In genomic region chr1:171246709-171247452, GRCm38 (mm10) we compare ENCODE assay signal across 8 mouse cellular contexts. TPM values are rescaled to one million over a fixed set of nuclear protein-coding genes. Genes with fewer than 3 reads are reported as not detected.
A peak's percentile ranks its signal among the peaks of the same experiment; 100 is the strongest.
DNase-seq lines count a peak whose midpoint lies in the region; ATAC-seq lines count a peak whose summit lies in the region.

No protein-coding gene starts in this region.

- peak overlapping the region; percentile 88 to 94 for H3K27ac ChIP-seq in heart, embryonic 14.5 days (replicated peaks in 1 of 2; ENCODE audit: control insufficient read depth in 1 of 2, insufficient read depth in 1 of 2, low read depth in 2 of 2, low read length in 2 of 2)
- peak overlapping the region; percentile 84 for H3K27ac ChIP-seq in liver, embryonic 13.5 days
- H3K27ac ChIP-seq in stomach, embryonic 16.5 days (ENCODE audit: low read length), result peak overlapping the region; percentile 97

- peak overlapping the region; percentile 96 for H3K9ac ChIP-seq in heart, embryonic 14.5 days (ENCODE audit: low read length)
- H3K9ac ChIP-seq in liver, embryonic 13.5 days, result peak overlapping the region; percentile 90
- H3K9ac ChIP-seq in stomach, embryonic 16.5 days (ENCODE audit: low read length), result peak overlapping the region; percentile 97

- peaks cover 22 to 44% of the 10 kb centered on the region in 2 experiments for H3K4me1 ChIP-seq in heart, embryonic 14.5 days (ENCODE audit: control insufficient read depth in 2 of 2, insufficient read depth in 2 of 2, low read length in 2 of 2)
- peaks cover 46% of the 10 kb centered on the region for H3K4me1 ChIP-seq in liver, embryonic 13.5 days (replicated peaks)
- peaks cover 33% of the 10 kb centered on the region for H3K4me1 ChIP-seq in stomach, embryonic 16.5 days (ENCODE audit: control insufficient read depth, insufficient read depth, low read length)

- under 1% methylated on average over 41 of the region's 41 CpGs for WGBS in heart, embryonic 14.5 days
- under 1% methylated on average over 41 of the region's 41 CpGs for WGBS in liver, embryonic 13.5 days (ENCODE audit: insufficient replicate concordance)
- under 1% methylated on average over 41 of the region's 41 CpGs for whole genome bisulfite sequencing in stomach, embryonic 16.5 days

- peaks cover 37% of the 10 kb centered on the region for H3K36me3 ChIP-seq in heart, embryonic 14.5 days (ENCODE audit: control insufficient read depth, insufficient read depth, low read length)
- H3K36me3 ChIP-seq in liver, embryonic 13.5 days, result peaks cover 37% of the 10 kb centered on the region
- 0 out of 2 replicates have a peak, but pooled peaks cover 10% of the 10 kb centered on the region for H3K36me3 ChIP-seq in stomach, embryonic 16.5 days (ENCODE audit: control insufficient read depth, insufficient read depth, low read length)

- H3K4me3 ChIP-seq in heart, embryonic 14.5 days (ENCODE audit: control insufficient read depth in 1 of 2, insufficient read depth in 1 of 2, low read depth in 1 of 2, low read length in 2 of 2), result peak overlapping the region; percentile 86 to 98
- peak overlapping the region; percentile 83 for H3K4me3 ChIP-seq in liver, embryonic 13.5 days (replicated peaks)
- peak overlapping the region; percentile 83 for H3K4me3 ChIP-seq in stomach, embryonic 16.5 days (replicated peaks; ENCODE audit: low read length)

- peak; percentile 97 for DNase-seq in c-Kit-negative CD71-positive TER-119-positive erythroid progenitor cells, embryonic 14.5 days (ENCODE audit: low read depth, low spot score)
- DNase-seq in fibroblast of lung, adult 2 months (ENCODE audit: low read depth), result peak; percentile 99
- peak; percentile 98 for DNase-seq in kidney, postnatal 14 days
- DNase-seq in liver, embryonic 13.5 days, result peak; percentile 94
- DNase-seq in neural tube, embryonic 10.5 days (ENCODE audit: extremely low spot score, low spot score), result peak; percentile 98

- peak; percentile 99 for ATAC-seq in CD4-positive, CD25-positive, alpha-beta regulatory T cell, adult 4 months
- ATAC-seq in heart, embryonic 14.5 days (ENCODE audit: insufficient number of reproducible peaks, insufficient read depth, low FRiP score, low read depth), result peak; percentile 89
- peak; percentile 93 for ATAC-seq in liver, embryonic 13.5 days (ENCODE audit: low read depth)
- peak; percentile 91 for ATAC-seq in stomach, embryonic 16.5 days (ENCODE audit: insufficient read depth, low FRiP score)

- H3K27me3 ChIP-seq in heart, embryonic 14.5 days (ENCODE audit: control insufficient read depth, insufficient read depth, low read length), result no peaks in the 10 kb centered on the region
- H3K27me3 ChIP-seq in liver, embryonic 13.5 days, result peaks cover 29% of the 10 kb centered on the region
- H3K27me3 ChIP-seq in stomach, embryonic 16.5 days (ENCODE audit: control insufficient read depth, insufficient read depth, low read length), result no peaks in the 10 kb centered on the region

- peak overlapping the region; percentile 95 for H3K4me2 ChIP-seq in heart, embryonic 14.5 days (ENCODE audit: low read length)
- peak overlapping the region; percentile 88 for H3K4me2 ChIP-seq in liver, embryonic 13.5 days
- H3K4me2 ChIP-seq in stomach, embryonic 16.5 days (ENCODE audit: low read depth, low read length), result peak overlapping the region; percentile 75

- no peaks in the 10 kb centered on the region for H3K9me3 ChIP-seq in heart, embryonic 14.5 days (ENCODE audit: control insufficient read depth, low read length)
- no peaks in the 10 kb centered on the region for H3K9me3 ChIP-seq in liver, embryonic 13.5 days (replicated peaks)
- H3K9me3 ChIP-seq in stomach, embryonic 16.5 days (replicated peaks; ENCODE audit: control insufficient read depth, low read length), result no peaks in the 10 kb centered on the region

RNA-seq across cellular contexts. Expression of gene Adamts4, which starts 3.3 kb away (rescaled TPM):
- polyA plus RNA-seq in CD4-positive, CD25-positive, alpha-beta regulatory T cell, adult 4 months (2017; shearing (Covaris generic)), result under 1 TPM in 1 of 2 experiments, not detected in 1; 0.13 TPM
- 2.8 and 3.0 TPM in 2 replicates for polyA plus RNA-seq in heart, embryonic 14.5 days (2014; fragmentation: Nextera tagmentation; extraction: Ambion mirVana)
- 0.43 and 0.46 TPM in 2 replicates for polyA plus RNA-seq in liver, embryonic 13.5 days (2015; fragmentation: Nextera tagmentation; extraction: Ambion mirVana)
- 11.0 and 12.8 TPM in 2 replicates for polyA plus RNA-seq in stomach, embryonic 16.5 days (2015; fragmentation: Nextera tagmentation; extraction: Ambion mirVana)

RNA-seq across cellular contexts. Expression of gene Ndufs2, which starts 4.3 kb away (rescaled TPM):
- polyA plus RNA-seq in CD4-positive, CD25-positive, alpha-beta regulatory T cell, adult 4 months (2017; shearing (Covaris generic)), result 100 to 1,000 TPM; 115 to 119 TPM
- polyA plus RNA-seq in heart, embryonic 14.5 days (2014; fragmentation: Nextera tagmentation; extraction: Ambion mirVana), result 541 and 561 TPM in 2 replicates
- 152 and 167 TPM in 2 replicates for polyA plus RNA-seq in liver, embryonic 13.5 days (2015; fragmentation: Nextera tagmentation; extraction: Ambion mirVana)
- 259 and 260 TPM in 2 replicates for polyA plus RNA-seq in stomach, embryonic 16.5 days (2015; fragmentation: Nextera tagmentation; extraction: Ambion mirVana)

RNA-seq across cellular contexts. Expression of gene Fcer1g, which starts 12.7 kb away (rescaled TPM):
- 1 to 10 TPM; 1.8 to 3.5 TPM for polyA plus RNA-seq in CD4-positive, CD25-positive, alpha-beta regulatory T cell, adult 4 months (2017; shearing (Covaris generic))
- 30.1 and 37.7 TPM in 2 replicates for polyA plus RNA-seq in heart, embryonic 14.5 days (2014; fragmentation: Nextera tagmentation; extraction: Ambion mirVana)
- 68.2 and 69.6 TPM in 2 replicates for polyA plus RNA-seq in liver, embryonic 13.5 days (2015; fragmentation: Nextera tagmentation; extraction: Ambion mirVana)
- 68.0 and 77.1 TPM in 2 replicates for polyA plus RNA-seq in stomach, embryonic 16.5 days (2015; fragmentation: Nextera tagmentation; extraction: Ambion mirVana)

RNA-seq across cellular contexts. Expression of gene Apoa2, which starts 22.0 kb away (rescaled TPM):
- polyA plus RNA-seq in CD4-positive, CD25-positive, alpha-beta regulatory T cell, adult 4 months (2017; shearing (Covaris generic)), result under 1 TPM in 1 of 2 experiments, not detected in 1; 0.75 TPM
- 5.3 TPM in 2 replicates for polyA plus RNA-seq in heart, embryonic 14.5 days (2014; fragmentation: Nextera tagmentation; extraction: Ambion mirVana)
- 3,578 and 3,897 TPM in 2 replicates for polyA plus RNA-seq in liver, embryonic 13.5 days (2015; fragmentation: Nextera tagmentation; extraction: Ambion mirVana)
- 257 and 347 TPM in 2 replicates for polyA plus RNA-seq in stomach, embryonic 16.5 days (2015; fragmentation: Nextera tagmentation; extraction: Ambion mirVana)

RNA-seq across cellular contexts. Expression of gene B4galt3, which starts 23.2 kb away (rescaled TPM):
- polyA plus RNA-seq in CD4-positive, CD25-positive, alpha-beta regulatory T cell, adult 4 months (2017; shearing (Covaris generic)), result 10 to 100 TPM; 56.0 to 93.6 TPM
- 52.8 and 55.6 TPM in 2 replicates for polyA plus RNA-seq in heart, embryonic 14.5 days (2014; fragmentation: Nextera tagmentation; extraction: Ambion mirVana)
- 24.9 and 26.5 TPM in 2 replicates for polyA plus RNA-seq in liver, embryonic 13.5 days (2015; fragmentation: Nextera tagmentation; extraction: Ambion mirVana)
- 70.6 and 71.5 TPM in 2 replicates for polyA plus RNA-seq in stomach, embryonic 16.5 days (2015; fragmentation: Nextera tagmentation; extraction: Ambion mirVana)

Comparison
In these comparisons a context has a peak if more than half of its experiments do, and no peak if none do; other contexts are left out.
1. Peak in every context shown above with its lines: DNase-seq, ATAC-seq, H3K4me3 ChIP-seq and H3K27ac ChIP-seq.